Mouse (Mus musculus) urinary bladder, postnatal 36 days (tissue): Measurements from ENCODE around the gene Wfikkn2.

Experiments
- DNase-seq, 2 experiments: peaks; one replicate each; pipeline ENCODE4 v3.0.0; 2022; ENCODE audit warnings: low spot score in 2 of 2, mixed read lengths in 1 of 2

Gene Wfikkn2

DNA sequence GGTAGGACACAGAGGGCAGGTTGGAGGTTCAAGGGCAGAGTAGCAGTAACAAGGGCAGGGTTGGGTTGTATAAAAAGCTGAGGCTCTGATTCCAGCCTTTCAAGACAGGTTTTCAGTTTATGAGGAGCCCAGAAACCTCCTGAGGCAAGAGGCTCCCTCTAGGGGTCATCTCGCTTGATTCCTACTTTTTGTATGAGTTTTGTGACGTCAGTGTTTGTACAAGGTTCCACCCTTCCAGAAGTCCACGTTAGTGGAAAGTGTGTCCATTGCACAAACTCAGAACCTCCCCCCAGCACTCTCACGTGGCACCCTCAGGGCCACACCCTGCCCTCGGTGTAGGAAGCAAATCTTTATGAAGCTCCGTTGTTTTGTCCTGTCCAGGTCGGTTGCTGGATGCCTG is 19.8 kb downstream of the Wfikkn2 start:
- peak; percentile 44 to 56 for DNase-seq

DNA sequence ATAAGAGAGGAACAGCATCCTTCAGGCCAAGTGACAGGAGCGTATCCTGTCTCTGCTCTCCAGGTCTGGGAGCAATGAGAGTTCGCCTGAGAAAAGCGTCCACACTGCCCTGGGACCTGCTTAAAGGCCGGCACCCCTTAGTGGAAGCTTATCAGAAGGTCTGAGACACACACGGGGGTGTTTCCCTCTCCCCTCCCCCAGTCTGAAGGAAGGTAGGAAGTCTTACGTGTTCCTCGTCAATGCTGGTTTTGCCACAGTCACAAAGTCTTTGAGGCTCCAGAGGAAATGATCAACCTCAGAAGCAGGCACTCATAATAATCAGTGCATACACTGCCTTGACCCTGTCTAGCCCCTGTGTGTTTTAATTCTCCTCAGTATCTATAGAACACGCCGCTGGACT is 22.3 kb downstream of the Wfikkn2 start:
- DNase-seq = no peak

DNA sequence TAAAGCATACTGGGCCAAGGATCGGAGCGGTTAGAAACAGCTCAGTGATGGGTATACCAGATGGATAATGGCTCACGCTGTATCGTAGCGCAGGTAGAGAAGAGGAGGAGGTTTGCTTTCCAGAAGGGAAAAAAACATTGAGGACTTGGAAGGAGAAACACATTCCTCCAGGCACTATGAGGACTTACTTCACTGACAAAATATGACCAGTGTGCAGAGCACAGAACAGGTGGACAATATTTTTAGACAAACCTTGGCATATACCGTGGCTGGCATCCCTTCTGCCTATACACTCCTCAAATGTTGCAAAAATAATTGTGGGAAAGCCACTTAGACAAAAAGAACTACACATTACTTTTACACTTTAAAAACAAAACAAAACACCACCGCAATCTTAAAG is 24.5 kb downstream of the Wfikkn2 start:
- DNase-seq = no peak

GRCm38 (mm10) chr11:94216247-94216646 is 29.6 kb downstream of the Wfikkn2 start:
- no peak for DNase-seq

GRCm38 (mm10) chr11:94215581-94215980 is 30.2 kb downstream of the Wfikkn2 start:
- no peak for DNase-seq

GRCm38 (mm10) chr11:94213735-94214594 is 31.8 kb downstream of the Wfikkn2 start:
- DNase-seq = no peak

- DNase-seq = no peak
Measured at GRCm38 (mm10) chr11:94212997-94213396, 32.8 kb downstream of the Wfikkn2 start.

DNA sequence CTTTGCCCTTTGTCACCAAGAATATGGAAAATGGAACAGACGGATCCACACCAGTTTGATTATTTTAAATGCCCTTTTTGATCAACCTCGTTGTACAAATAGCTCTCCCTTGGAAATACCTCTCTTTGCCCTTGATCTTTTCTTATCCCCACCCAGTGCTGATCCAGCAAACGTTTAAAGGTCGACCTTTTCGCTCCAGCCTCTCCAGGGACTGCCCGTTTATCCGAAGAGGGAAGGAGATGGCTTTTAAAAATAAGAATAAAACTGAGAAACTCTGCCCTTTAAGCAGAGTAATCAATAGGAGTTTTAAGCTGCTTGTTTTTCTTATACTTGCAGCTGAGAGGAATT is 33.3 kb downstream of the Wfikkn2 start:
- no peak for DNase-seq

- DNase-seq = peak; percentile 58 to 69
Measured at GRCm38 (mm10) chr11:94211651-94212488, 33.9 kb downstream of the Wfikkn2 start.

- DNase-seq = peak; percentile 89 to 96
Measured at GRCm38 (mm10) chr11:94211124-94211603, 34.6 kb downstream of the Wfikkn2 start, which contains the start of gene Tob1. Tob1 (plus strand) TSS chr11:94211454.

DNA sequence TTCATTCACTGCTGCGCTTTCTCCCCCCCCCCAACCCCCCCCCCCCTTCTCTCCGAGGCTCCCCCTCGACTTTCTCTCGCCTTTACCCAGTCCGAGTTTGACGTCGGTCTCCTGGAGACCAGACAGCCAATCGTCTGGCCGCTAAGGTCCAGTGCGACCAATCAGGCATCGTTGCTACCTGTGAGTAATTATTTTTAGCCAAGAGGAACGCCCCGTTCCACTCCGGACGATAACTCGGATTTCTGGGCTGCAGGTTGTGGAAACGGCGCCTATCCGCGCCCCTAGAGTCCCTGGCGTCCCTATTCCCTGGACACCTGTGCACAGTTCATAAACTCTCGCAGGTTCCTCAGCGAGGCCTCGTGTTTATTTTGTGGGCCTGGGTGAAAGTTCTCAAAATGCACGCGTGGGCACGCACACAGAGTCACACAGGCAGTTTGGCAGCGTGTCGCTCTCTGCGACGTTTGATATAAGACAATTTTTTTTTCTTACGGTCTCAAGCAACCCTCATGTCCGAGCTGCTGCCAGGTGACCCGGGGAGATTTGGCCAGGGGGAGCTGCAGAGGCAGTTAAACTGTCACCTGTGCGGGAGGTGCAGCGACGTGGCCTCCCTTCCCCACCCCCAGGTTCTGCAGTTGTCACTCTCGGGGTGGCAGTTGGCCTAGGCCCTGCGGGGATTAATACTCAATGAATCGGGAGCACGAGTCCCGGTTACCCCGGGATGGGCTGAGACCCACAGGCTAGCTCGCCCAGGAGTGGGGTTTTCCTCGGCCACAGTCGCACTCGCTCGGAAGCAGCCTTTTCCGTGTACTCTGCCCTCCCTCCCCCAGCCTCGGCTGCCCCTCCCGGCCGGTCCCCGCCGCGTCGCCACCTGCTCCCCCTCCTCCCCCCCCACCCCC is 35.4 kb downstream of the Wfikkn2 start:
- DNase-seq = peak; percentile 81 to 92

DNA sequence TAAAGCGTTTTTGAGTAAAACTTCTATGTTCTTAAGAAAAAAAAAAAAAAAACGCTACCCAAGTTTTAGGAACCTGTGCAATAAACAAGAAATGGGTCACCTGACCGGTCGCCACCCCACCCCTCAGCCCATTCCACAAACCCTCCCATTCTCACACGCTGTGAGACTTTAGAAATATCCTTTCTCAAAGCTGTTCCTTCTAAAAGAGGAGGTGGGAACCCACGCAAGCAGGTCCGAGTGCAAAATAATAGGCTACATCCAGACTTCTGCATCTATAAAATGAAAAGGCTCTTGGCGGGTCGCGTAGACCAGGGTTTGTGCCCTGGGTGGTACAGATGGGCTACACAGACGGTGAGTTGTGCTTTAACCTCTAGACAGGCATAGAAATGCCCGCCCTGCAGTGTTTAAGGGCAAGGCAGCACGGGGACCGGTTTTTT is 36.1 kb downstream of the Wfikkn2 start:
- peak in 1 of 2 experiments; percentile 59 for DNase-seq

DNA sequence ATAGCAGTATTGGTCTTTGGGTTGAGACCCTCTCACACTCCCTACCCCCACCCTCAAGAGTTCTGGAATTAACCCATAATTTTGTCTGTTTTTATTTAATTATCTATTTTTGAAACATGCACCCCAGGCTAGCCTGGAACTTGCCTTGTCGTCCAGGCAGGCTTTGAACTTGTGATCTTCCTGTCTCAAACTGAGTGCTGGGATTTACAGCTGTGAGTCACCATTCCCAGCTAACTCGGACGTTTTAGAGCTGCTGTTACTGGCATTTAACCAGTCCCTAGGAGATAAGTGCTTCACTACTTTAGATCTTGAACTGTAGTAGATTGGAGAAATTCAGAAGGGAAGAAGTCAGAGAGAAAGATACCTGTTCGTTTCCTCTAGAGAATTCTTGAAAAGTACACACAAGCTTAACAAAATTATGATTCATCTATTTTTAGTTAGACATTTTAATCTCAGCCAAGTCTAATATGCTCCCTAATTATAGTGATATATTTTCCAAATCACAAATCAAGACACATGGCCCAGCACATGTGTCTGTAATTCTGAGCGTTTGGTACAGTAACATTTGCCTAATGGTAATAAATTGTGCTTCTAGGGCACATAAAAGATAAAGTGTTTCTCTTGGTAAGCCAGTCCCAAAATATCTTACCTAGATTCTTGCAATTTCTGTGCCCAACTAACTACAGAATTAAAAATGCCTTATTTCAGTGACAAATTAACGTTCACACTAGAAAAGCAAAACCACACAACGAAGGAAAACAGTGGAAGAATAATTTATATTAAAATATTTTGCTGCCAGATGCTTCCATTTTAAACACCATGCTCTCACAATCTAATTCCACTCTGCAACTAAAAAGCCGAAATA is 36.8 kb downstream of the Wfikkn2 start:
- DNase-seq = no peak

- no peak for DNase-seq
Measured at GRCm38 (mm10) chr11:94206398-94207114, 39.2 kb downstream of the Wfikkn2 start.

DNA sequence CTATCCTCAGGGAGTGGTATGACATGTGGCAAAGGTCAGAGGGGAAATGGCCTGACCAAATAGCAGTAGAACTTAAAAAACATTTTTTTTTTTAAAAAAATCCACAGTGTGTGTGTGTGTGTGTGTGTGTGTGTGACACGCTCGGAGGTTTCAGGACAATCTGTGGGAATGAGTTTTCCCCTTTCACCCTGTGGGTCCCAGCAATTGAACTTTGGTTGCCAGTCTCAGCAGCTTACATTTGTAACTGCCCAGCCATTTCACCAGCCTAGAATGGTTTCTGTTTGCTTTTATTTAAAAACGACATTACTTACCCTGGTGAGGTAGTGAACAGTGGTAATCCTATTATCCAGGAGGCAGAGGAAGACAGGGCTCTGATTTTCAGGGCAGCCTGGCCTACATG is 42.7 kb downstream of the Wfikkn2 start:
- DNase-seq = no peak

DNA sequence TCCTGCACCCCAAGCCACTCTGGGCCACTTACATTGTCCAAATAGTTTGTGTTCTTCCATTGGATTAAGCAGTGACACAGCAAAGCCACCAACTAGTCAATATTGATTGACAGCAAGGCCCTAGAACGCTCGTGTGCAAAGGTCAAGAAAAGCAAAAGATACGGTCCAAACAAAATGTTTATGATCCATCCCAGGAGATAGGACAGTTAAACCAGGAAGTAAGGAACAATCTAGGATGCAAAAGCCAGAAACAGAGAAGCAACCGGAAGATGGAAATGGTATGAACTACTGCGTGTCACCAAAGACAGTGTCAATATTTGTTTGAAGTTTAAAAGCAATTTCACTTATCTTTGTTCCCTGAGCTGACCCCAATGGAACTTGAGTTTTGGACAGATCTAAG is 43.7 kb downstream of the Wfikkn2 start:
- DNase-seq = no peak

DNA sequence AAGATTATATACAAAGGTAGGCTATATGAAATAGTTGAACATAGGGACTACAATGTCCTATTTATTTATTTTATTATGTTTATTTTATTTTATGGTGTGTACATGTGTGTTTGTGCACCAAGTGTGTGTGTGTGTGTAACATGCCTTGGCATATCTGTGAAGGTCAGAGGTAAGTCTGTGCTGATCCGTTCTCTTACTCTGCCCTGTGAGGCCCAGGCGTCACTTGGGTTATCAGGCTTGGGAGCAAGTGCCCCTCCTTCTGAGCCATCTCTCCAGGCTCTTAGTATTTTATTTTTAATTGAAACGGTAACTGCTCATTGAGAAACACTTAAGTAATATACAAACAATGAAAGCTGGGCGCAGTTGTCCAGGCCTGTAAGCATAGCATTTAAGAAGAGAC is 45.4 kb downstream of the Wfikkn2 start:
- DNase-seq = no peak

DNA sequence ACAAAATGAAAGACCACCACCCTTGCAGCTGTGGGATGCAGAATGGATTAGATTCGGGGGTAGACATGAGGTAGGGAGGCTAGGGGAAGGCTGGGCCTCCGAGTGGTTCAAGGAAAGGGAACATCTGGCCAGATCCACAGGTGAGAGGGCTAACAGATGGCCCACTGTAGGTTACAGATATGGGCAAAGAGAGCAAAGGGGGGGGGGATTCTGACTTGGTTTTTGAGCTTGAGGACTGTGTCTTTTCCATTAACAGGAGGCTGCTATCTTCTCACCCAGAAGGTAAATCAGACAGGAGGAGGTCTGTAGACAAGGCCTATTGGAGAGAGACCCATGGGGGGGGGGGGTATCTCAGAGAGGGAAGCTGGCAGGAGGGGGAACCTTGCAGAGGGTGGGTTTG is 46.0 kb downstream of the Wfikkn2 start:
- DNase-seq = no peak

- DNase-seq = peak in 1 of 2 experiments; percentile 58
Measured at GRCm38 (mm10) chr11:94198405-94199146, 47.2 kb downstream of the Wfikkn2 start.
